Mouse (Mus musculus): ENCODE results near the gene Gm20696. TPM values are rescaled to one million over a fixed set of nuclear protein-coding genes. Genes with fewer than 3 reads are reported as not detected.

Gm20696 gene
- polyA plus RNA-seq, 1 experiment from 2014 or later: 3.0 TPM

DNA sequence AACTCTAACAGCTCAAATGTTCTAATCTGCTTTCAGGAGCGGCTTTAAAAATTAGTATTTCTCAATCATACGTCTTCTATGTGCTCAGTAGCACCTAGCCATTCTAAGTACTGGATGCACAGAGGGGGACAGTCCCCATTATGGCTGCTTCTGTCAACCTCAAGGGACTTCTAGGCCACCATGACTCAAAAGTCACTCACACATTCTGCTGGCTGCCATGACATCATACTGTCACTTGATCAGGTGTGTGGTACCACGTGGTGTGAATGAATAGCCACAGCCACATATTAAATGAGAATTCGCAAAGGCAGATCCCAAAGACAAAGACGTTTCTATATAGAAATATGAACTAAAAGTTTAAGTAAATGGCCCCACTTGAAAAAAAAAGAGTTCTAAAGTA, 391.9 kb downstream of the Gm20696 start:
- no peaks in the 10 kb centered on the region for H3K9me3 ChIP-seq (ENCODE audit: control insufficient read depth, low read length)
- H3K27me3 ChIP-seq (ENCODE audit: control insufficient read depth, insufficient read depth, low read length): no peaks in the 10 kb centered on the region
- no peak overlapping the region for H3K27ac ChIP-seq (ENCODE audit: low read depth, low read length)
- no peak overlapping the region for H3K9ac ChIP-seq (replicated peaks; ENCODE audit: low read depth, low read length)
- no peak overlapping the region for H3K4me3 ChIP-seq (ENCODE audit: low read depth, low read length)
- ATAC-seq (ENCODE audit: low read depth): no peak
- 89% methylated on average over 5 of the region's 5 CpGs for WGBS
- no peaks in the 10 kb centered on the region for H3K4me1 ChIP-seq (ENCODE audit: control insufficient read depth, insufficient read depth, low read length)
- H3K36me3 ChIP-seq (ENCODE audit: control insufficient read depth, insufficient read depth, low read length): no peaks in the 10 kb centered on the region
- no peak overlapping the region for H3K4me2 ChIP-seq (ENCODE audit: low read depth, low read length)

DNA sequence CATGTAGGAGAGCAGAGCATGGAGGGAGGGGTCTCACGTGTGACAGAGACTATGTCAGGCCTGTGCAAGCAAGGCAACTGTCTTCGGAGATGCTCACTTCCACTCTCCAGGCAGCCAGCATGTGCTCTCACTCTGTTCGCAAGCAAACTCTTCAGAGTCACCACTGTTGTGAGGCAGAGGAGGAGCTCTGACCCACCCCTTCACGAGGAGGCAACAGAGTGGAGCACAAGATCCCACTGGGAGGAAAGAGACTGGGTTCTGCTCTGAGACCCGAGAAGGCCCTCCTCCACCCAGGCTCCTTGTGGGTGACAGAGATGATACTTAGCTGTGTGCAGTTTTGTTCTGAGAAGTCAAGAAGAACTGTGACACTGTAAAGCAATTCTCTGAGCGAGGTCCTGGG, 392.4 kb downstream of the Gm20696 start:
- ATAC-seq (ENCODE audit: low read depth): no peak
- Histone ChIP-seq H3K9ac (replicated peaks; ENCODE audit: low read depth, low read length) (no peak overlapping the region), H3K36me3 (ENCODE audit: control insufficient read depth, insufficient read depth, low read length) (no peaks in the 10 kb centered on the region), H3K4me2 (ENCODE audit: low read depth, low read length) (no peak overlapping the region), H3K27ac (ENCODE audit: low read depth, low read length) (no peak overlapping the region), H3K4me3 (ENCODE audit: low read depth, low read length) (no peak overlapping the region), H3K9me3 (ENCODE audit: control insufficient read depth, low read length) (no peaks in the 10 kb centered on the region), H3K27me3 (ENCODE audit: control insufficient read depth, insufficient read depth, low read length) (no peaks in the 10 kb centered on the region), H3K4me1 (ENCODE audit: control insufficient read depth, insufficient read depth, low read length) (no peaks in the 10 kb centered on the region)
- WGBS: 79% methylated on average over 6 of the region's 6 CpGs

DNA sequence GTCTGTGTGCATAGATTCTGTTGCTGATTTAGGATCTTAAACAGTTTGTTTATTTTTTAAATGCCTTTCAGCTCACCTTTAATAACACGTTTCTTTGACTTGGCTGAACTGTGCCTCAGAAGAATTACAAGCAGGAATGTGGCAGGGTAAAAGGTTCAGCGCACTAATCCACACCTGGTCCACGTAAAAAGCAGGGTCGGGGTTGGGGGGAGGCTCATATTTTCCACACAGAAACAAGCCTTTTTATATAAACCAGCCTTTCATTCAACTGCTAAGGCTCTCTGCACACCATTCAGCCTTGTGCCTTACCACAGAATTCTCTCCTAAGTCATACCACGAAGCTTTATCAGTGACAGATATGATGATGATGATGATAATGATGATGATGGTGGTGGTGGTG, 393.4 kb downstream of the Gm20696 start:
- Histone ChIP-seq H3K9ac (replicated peaks; ENCODE audit: low read depth, low read length) (no peak overlapping the region), H3K4me1 (ENCODE audit: control insufficient read depth, insufficient read depth, low read length) (no peaks in the 10 kb centered on the region), H3K4me3 (ENCODE audit: low read depth, low read length) (no peak overlapping the region), H3K36me3 (ENCODE audit: control insufficient read depth, insufficient read depth, low read length) (no peaks in the 10 kb centered on the region), H3K9me3 (ENCODE audit: control insufficient read depth, low read length) (no peaks in the 10 kb centered on the region), H3K27me3 (ENCODE audit: control insufficient read depth, insufficient read depth, low read length) (no peaks in the 10 kb centered on the region), H3K27ac (ENCODE audit: low read depth, low read length) (no peak overlapping the region), H3K4me2 (ENCODE audit: low read depth, low read length) (no peak overlapping the region)
- 84% methylated on average over 5 of the region's 5 CpGs for WGBS
- ATAC-seq (ENCODE audit: low read depth): no peak

DNA sequence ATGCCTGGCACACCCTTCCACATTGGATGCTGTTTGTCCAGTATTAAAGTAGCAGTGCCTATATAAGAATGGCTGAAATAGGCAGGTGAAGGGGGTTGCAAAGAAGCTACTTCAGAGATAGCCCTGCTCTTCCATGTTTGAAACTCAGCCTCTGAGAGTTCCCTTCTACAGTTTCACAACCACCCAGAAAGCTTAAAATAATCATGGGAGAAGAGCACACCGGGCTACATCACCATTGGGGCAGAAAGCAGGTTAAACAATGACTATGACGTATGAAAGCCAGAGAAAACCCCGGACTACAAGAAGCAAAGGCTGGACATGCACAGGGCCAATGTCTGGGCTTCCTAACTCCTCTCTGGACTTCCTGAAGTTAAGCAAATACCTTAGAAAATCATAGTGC, 394.4 kb downstream of the Gm20696 start:
- Histone ChIP-seq H3K27me3 (ENCODE audit: control insufficient read depth, insufficient read depth, low read length) (no peaks in the 10 kb centered on the region), H3K9ac (replicated peaks; ENCODE audit: low read depth, low read length) (no peak overlapping the region), H3K9me3 (ENCODE audit: control insufficient read depth, low read length) (no peaks in the 10 kb centered on the region), H3K4me2 (ENCODE audit: low read depth, low read length) (no peak overlapping the region), H3K4me3 (ENCODE audit: low read depth, low read length) (no peak overlapping the region), H3K36me3 (ENCODE audit: control insufficient read depth, insufficient read depth, low read length) (no peaks in the 10 kb centered on the region), H3K27ac (ENCODE audit: low read depth, low read length) (no peak overlapping the region), H3K4me1 (ENCODE audit: control insufficient read depth, insufficient read depth, low read length) (no peaks in the 10 kb centered on the region)
- 86% methylated on average over 3 of the region's 3 CpGs for WGBS
- no peak for ATAC-seq (ENCODE audit: low read depth)

DNA sequence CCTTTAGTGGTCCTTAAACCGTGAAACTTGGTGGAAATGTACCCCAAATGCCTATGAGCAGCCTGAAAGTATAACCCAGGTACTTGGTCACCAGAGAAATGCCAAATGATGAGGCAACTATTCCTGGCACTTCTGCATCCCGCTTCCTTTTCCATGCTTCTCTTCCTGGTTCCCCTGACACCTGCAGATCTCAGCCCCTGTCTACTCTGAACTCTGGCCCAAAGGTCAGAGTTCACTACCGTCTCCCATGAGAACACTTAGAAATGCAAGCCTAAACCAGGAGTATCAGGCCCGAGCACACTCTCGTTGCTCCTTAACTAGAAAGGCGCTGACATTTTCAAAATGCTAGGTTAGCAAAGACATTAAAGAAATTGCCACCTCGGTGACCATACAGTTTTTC, 394.9 kb downstream of the Gm20696 start:
- Histone ChIP-seq H3K9me3 (ENCODE audit: control insufficient read depth, low read length) (no peaks in the 10 kb centered on the region), H3K27me3 (ENCODE audit: control insufficient read depth, insufficient read depth, low read length) (no peaks in the 10 kb centered on the region), H3K9ac (replicated peaks; ENCODE audit: low read depth, low read length) (no peak overlapping the region), H3K27ac (ENCODE audit: low read depth, low read length) (no peak overlapping the region), H3K4me1 (ENCODE audit: control insufficient read depth, insufficient read depth, low read length) (no peaks in the 10 kb centered on the region), H3K4me2 (ENCODE audit: low read depth, low read length) (no peak overlapping the region), H3K36me3 (ENCODE audit: control insufficient read depth, insufficient read depth, low read length) (no peaks in the 10 kb centered on the region), H3K4me3 (ENCODE audit: low read depth, low read length) (no peak overlapping the region)
- no peak for ATAC-seq (ENCODE audit: low read depth)
- 85% methylated on average over 7 of the region's 7 CpGs for WGBS

DNA sequence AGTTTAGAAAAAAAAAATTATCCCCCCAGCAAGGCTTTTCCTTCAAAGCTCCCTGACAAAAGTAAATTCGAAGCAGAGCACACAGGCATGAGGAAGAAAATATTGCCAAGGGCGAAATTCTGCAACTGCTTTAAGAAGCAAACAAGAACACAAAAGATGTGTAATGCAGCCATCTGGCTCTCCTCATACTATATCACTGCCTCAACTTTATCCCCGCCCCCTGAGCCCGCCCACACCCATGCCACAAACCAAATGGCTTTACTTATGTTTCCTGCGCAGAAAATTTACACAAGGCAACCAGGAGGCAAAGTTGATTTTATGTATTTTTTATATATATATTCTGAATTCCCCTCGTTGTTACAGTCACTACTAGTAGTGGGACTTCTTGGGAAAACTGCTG, 396.7 kb downstream of the Gm20696 start:
- Histone ChIP-seq H3K4me2 (ENCODE audit: low read depth, low read length) (no peak overlapping the region), H3K27me3 (ENCODE audit: control insufficient read depth, insufficient read depth, low read length) (no peaks in the 10 kb centered on the region), H3K9ac (replicated peaks; ENCODE audit: low read depth, low read length) (no peak overlapping the region), H3K9me3 (ENCODE audit: control insufficient read depth, low read length) (no peaks in the 10 kb centered on the region), H3K27ac (ENCODE audit: low read depth, low read length) (no peak overlapping the region), H3K4me1 (ENCODE audit: control insufficient read depth, insufficient read depth, low read length) (no peaks in the 10 kb centered on the region), H3K4me3 (ENCODE audit: low read depth, low read length) (no peak overlapping the region), H3K36me3 (ENCODE audit: control insufficient read depth, insufficient read depth, low read length) (no peaks in the 10 kb centered on the region)
- 70% methylated on average over 6 of the region's 6 CpGs for WGBS
- no peak for ATAC-seq (ENCODE audit: low read depth)

DNA sequence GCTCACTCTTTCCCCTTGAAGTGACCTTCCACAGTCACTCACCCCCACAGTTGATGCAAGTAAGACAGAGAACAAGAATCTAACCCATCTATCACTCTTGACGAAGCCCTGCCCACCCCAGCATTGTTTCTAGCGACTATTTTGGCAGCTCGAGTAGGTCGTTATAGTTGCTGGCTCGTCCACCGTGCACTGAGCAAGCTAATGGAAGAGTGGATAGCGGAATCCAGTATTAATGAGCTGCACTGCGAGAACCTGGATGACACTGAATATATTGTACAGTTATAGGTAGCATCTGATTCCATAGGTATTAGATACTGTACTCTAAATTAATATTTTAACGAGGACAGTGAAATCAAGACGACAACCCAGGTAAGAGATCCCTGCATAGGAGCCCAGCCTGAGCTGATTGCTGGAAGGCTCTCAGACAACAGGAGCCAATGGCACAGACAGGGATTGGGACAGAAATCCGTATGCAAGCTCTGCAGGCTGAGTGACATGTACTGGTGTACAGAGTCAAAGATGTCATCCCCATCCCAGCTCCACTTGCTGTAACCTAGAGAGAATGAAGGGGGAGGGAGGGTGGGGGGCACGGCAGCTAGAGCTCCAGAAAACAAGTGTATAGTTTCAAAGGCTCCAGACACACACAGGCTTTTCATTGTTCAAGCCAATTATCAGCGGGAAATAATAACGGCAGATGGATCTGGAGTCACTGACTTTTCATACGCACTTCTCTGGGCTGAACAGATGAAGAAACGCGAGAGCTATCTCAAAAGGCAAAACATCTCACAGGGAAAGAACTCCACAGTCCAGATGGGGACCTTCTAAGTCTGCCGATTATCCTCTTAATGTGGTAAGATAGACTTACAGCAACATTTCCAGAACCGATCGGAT, 398.2 kb downstream of the Gm20696 start:
- H3K4me2 ChIP-seq (ENCODE audit: low read depth, low read length): no peak overlapping the region
- H3K4me3 ChIP-seq (ENCODE audit: low read depth, low read length): no peak overlapping the region
- H3K27me3 ChIP-seq (ENCODE audit: control insufficient read depth, insufficient read depth, low read length): no peaks in the 10 kb centered on the region
- no peaks in the 10 kb centered on the region for H3K9me3 ChIP-seq (ENCODE audit: control insufficient read depth, low read length)
- H3K36me3 ChIP-seq (ENCODE audit: control insufficient read depth, insufficient read depth, low read length): no peaks in the 10 kb centered on the region
- ATAC-seq (ENCODE audit: low read depth): no peak
- WGBS: 45% methylated on average over 20 of the region's 20 CpGs
- peaks cover 8% of the 10 kb centered on the region; the same call in 1 of the 2 replicates for H3K4me1 ChIP-seq (ENCODE audit: control insufficient read depth, insufficient read depth, low read length)
- no peak overlapping the region for H3K9ac ChIP-seq (replicated peaks; ENCODE audit: low read depth, low read length)
- no peak overlapping the region for H3K27ac ChIP-seq (ENCODE audit: low read depth, low read length)

DNA sequence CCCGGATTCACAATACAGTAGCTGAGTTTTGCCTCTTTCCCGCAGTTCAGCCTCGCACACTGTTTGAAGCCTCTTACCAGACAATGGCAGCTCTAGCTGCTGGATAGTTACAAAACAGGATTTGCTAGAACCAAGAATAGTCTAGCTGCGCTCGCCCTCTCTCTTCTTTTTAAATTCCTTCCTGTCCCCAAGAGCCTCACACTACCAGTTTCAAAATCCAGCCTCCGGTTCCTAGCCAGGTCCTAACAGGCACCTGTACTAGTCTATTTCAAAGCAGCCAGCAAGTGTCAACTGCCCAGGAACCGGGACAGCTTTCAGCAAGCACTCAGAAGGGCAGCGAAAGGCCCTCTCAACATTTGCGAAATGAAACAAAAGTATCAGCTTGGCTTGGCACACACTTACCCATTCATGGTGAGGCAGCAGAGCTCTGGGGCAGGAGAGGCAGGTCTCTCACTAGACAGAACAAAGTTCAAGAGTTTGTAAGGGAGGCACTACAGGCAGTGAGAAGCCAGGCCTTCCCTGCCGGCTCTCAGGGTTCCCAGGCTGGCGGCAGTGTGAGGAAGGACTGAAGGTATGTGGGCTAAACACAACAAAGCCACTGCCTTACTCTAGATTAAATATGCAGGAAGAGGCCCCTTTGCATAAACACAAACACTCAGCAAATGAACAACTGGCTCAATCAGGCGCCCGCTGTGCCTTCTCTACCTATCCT, 400.5 kb downstream of the Gm20696 start:
- ATAC-seq (ENCODE audit: low read depth): no peak
- Histone ChIP-seq H3K4me2 (ENCODE audit: low read depth, low read length) (peak overlapping the region; percentile 3; the same call in 1 of the 2 replicates), H3K4me1 (ENCODE audit: control insufficient read depth, insufficient read depth, low read length) (peaks cover 8% of the 10 kb centered on the region; the same call in 1 of the 2 replicates), H3K27ac (ENCODE audit: low read depth, low read length) (peak overlapping the region; percentile 53; the same call in 1 of the 2 replicates), H3K4me3 (ENCODE audit: low read depth, low read length) (no peak overlapping the region), H3K9me3 (ENCODE audit: control insufficient read depth, low read length) (no peaks in the 10 kb centered on the region), H3K36me3 (ENCODE audit: control insufficient read depth, insufficient read depth, low read length) (no peaks in the 10 kb centered on the region), H3K27me3 (ENCODE audit: control insufficient read depth, insufficient read depth, low read length) (no peaks in the 10 kb centered on the region), H3K9ac (replicated peaks; ENCODE audit: low read depth, low read length) (no peak overlapping the region; the same call in 1 of the 2 replicates)
- 20% methylated on average over 13 of the region's 13 CpGs for WGBS

DNA sequence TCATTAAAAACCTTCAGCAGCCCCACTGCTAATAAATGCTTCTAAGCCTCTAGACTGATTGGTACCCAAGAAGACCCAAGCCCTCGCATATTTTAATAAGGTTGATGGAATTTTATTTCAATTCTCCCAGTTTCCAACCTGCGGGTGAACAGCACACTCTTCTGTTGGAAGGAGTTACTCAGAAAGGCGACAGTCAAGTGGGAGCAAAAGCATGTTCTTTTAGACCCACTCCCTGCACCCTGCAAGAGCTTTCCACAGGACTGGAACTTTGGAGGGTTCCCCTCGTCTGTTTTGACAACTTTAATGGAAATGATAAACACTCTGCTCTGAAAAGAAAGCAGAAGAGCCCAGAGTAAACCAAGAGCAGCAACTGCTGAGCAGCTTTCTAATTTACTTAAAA, 401.4 kb downstream of the Gm20696 start:
- Histone ChIP-seq H3K27me3 (ENCODE audit: control insufficient read depth, insufficient read depth, low read length) (no peaks in the 10 kb centered on the region), H3K4me2 (ENCODE audit: low read depth, low read length) (no peak overlapping the region), H3K4me3 (ENCODE audit: low read depth, low read length) (no peak overlapping the region), H3K9ac (replicated peaks; ENCODE audit: low read depth, low read length) (no peak overlapping the region), H3K4me1 (ENCODE audit: control insufficient read depth, insufficient read depth, low read length) (peaks cover 8% of the 10 kb centered on the region; the same call in 1 of the 2 replicates), H3K9me3 (ENCODE audit: control insufficient read depth, low read length) (no peaks in the 10 kb centered on the region), H3K36me3 (ENCODE audit: control insufficient read depth, insufficient read depth, low read length) (no peaks in the 10 kb centered on the region), H3K27ac (ENCODE audit: low read depth, low read length) (no peak overlapping the region)
- no peak for ATAC-seq (ENCODE audit: low read depth)
- WGBS: 39% methylated on average over 4 of the region's 4 CpGs
